Mouse (Mus musculus) 3134 (cell line): ENCODE data around the gene Rcbtb2.
"Not testable (repeated sequence)": the region's sequence is repeated elsewhere in the genome, so short reads cannot be mapped to it uniquely, and the experiment has no call there.

Experiments
- DNase-seq: peaks from one replicate; pipeline ENCODE4 v3.0.0-alpha.2; 2011; ENCODE audit warnings: low spot score; ENCODE audit not compliant: insufficient read length; ENCODE audit errors: extremely low read depth

The Rcbtb2 gene

DNA sequence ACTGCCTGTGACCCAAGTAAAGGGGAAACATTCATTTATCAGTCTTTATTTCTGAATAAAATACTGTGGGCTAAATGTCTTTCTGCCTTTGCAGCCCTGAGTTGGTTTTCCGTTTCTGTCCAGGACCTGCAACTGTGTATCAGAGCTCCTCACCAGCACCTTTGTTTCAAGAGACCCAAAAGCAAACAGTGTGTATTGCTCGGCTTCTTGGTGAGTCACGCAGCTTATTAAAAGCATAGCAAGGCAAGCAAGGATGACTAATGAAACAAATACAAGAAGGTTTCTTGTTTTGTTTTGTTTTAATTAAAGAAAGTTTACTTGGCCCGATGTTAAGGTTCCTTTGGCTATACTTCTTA is at the start of gene Rcbtb2:
Gene Rcbtb2, plus strand, starts transcription at position 115 of the 356 bp plus-strand sequence.
- no peak for DNase-seq

DNA sequence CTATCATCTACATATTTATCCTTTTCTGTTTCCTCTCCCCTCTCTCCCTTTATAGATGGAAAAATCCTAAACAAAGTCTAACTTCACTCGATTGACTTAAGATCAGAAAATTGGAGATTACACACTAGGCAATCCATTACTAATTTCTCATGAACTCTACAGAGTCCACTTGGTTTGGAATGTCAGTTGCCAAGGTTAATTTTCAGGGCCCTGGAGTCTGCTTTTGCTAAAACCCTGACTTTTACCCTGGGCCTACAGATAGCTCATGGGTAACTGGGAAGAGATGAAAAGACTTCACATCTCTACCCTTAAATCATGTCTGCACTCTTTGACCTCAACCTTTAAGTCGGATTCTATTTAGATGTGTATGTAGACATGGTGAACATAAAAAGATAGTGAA is 39.3 kb upstream of the Rcbtb2 start:
- DNase-seq: no peak

DNA sequence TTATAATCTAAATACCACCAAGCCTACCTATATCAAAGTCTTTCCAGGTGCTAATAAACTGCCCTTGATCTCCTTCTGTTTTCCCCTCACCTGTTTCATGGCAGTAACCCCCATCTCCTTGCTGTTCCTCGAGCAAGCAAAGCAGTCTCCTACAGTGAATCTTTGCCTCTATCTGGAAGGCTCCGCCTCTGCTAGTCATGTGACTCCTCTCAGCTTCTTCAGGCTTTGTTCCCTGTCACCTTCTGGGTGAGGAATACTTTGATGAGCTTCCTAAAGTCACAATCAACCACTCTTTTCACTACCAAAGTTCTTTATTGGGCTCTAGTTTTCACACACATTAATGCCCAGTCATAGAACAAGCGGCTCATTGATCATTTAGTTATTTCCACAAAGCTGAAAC is 36.4 kb upstream of the Rcbtb2 start:
- no peak for DNase-seq

DNA sequence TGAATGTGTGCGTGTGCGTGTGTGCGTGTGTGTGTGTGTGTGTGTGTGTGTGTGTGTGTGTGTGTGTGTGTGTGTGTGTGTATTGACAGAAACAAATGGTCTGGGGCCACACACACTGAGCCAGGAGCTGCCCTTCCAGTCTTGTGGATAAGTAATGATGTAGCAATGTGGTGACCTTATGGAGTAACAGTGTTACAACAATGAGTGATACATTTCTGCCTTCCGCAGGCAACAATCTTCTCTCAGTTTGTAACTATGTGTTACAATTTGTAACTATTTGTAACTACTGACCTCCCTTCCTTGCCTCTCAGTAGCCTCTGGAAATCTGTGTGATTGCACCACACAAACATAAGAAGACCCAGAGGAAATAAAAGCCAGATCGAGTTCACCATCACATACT is 35.6 kb upstream of the Rcbtb2 start:
- DNase-seq: no peak

DNA sequence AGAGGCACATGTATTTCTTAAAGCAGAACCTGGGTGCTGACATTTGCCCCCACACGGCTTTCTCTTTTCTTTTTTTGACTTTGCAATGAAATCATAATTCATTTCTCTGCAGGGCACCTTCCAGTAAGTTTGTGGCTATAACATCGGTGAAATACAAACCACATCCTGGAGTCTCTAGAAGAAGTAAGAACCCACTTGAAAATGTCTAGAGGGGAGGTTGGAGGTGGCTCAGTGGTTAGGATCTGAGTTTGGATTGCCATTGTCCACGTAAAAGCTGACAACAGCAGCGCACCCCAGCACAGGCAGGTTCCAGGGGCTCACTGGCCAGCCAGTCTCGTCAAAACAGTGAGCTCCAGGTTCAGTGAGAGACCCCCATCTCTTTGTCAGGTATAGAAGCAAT is 35.1 kb upstream of the Rcbtb2 start:
- DNase-seq: no peak

DNA sequence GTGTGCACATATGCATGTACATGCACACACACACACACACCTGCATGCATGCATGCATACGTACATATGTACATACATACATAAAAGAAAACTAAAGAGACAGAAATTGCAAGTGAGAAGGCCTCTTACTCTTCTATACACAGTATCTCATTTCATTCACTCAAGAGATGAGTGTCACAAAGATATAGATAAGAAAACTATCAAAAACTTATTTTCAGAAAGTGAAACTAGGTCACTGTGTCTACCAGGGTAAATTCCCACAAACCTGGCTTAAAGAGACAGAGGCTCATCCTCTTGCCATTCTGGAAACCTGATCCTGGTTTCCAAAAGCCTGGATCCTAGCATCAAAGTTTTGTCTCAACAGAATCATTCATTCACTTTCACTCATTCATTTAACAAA is 34.6 kb upstream of the Rcbtb2 start:
- DNase-seq: no peak

DNA sequence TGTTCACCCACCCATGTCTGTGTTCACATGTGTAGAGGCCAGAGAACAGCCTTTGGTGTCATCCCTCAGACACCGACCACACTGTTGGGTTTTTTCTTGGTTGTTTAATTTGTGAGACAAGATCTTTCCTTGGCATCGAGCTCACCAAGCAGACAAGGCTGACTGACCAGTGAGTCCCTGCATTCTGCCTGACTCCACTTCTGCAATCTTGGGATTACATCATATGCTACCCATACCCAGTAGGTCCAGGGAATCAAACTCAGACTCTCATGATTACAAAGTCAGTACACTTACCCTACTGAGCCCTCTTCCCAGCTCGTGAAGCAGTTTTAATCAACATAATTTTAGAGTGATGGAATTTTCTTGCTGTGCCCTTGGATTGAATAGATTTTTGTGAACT is 30.0 kb upstream of the Rcbtb2 start:
- DNase-seq: no peak

DNA sequence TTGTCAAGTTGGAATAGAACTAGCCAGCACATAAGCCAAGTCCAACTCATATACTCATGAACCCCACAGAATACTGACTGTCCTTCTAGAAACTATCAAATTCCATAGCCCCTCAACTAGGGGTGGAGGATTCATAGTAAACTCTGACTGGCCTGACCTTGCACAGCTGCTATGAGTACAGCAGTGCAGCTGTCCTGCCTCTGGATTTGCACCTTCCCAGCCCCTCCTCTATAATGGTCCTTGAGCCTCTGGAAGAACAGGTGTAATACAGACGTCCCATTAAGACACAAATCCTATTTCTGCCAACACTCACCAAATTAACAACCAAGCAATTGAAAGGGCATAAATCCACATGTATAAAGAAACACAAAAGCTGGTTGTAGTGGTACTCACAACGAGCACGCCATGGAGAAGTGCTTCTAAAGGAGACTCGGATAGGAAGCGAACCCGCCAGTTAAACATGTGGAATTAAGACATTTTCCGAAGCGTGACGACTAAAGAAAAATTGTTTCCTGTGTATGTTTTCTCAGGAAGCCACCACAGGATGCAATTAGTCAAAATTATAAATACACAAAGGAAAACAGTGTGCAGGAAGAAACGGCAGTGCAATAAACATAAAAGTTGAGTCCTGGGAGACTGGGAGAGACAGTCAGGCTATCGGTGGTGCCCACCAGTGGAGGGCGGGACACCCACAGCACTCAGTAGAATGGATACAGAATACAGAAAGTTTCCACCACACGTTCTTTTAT is 27.9 kb upstream of the Rcbtb2 start:
- DNase-seq: no peak

DNA sequence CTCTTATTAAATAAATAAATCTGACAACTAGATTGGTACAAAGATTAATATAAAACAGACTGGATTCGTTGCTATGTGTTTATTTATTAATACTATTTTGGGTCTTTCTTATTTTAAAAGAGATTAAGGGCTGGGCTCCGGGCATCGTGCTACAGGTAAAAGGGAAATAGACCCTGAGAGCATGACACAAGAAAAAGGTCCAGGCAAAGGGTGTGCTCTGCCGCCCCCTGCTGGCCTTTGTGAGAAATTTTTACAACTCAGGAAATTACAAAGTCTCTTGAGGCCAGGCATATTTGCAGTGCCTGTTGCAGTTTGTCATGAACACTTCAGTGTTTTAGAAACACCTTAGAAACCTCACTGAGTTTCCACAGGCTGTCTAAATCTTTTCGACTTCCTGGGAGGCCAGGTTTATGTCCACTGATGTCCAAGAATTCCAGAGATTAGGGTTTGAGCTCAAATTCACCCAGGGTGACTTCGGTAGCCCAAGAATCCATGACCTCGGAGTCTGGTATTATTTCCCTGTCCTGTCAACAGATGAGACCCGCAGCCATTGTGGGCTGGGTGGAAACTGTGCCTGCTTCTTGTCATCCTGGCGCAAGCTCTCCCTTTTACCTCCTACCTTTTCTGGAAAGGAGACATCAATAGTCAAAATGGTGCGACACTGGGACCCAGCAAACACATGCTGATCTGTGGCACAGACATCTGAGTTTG is 24.0 kb upstream of the Rcbtb2 start:
- no peak for DNase-seq

DNA sequence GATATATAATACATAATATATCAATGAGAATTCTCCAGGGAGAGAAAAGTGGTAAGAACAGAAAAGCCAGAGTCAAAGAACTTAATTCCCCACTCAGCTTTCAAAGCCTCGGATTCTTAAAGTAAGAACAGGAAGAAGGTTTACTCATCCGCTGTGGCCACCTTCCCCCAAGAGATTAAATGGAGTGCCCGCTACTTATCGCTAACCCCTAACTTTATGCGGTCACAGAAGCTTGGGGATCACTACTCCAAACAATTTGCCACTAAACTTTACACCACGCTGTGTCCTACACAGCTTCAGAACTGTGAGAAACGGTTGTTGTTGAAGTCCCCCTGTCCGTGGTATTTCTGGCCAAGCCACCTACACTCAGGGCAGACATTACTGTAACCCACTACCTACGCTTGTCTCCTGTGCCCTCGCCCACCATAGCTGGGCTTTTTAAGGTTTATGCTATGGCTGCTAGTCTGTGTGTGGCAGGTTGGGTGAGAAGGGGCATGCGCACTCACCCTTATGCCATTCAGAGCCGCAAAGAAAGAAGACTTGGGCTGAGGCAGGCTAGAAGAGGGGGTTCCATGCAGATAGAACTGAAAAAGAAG is 20.5 kb upstream of the Rcbtb2 start:
- DNase-seq: no peak

DNA sequence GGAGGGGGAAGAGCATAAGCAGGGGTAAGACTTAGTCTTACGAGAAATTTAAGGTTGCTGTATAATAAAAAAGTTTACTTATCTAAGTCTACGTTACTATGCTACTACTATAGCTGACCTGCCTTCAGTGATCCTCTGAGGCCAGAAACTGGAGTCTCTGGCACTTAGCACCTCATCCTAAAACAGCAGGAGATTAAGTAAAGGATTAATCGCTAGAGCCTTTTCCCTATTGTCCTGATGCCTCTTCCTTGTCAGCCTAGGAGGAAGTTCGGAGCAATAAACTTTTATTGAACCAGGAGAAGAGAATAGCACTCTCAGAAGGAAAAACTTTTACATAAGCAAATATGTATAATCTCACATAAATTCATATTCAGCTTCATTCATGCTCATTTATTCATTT is 19.9 kb upstream of the Rcbtb2 start:
- DNase-seq: not testable (repeated sequence)

DNA sequence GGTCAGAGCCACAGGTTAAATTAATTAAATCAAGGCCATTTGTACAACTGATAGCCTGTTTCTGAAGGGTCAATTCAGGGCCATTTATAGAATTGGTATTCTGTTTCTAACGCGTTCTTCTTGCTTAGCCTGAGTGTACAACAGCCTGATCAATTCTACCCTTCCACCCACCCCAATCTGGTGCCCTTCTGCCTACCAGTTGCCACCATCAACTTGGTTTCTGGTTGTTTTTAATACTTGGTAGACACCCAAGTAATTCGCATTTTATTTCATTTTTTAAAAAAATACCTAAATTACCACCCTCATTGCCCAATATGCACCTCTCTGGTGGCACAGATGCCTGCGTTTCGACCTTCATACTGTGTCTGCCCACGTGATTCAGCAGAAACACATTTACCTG is 17.9 kb upstream of the Rcbtb2 start:
- DNase-seq: no peak

DNA sequence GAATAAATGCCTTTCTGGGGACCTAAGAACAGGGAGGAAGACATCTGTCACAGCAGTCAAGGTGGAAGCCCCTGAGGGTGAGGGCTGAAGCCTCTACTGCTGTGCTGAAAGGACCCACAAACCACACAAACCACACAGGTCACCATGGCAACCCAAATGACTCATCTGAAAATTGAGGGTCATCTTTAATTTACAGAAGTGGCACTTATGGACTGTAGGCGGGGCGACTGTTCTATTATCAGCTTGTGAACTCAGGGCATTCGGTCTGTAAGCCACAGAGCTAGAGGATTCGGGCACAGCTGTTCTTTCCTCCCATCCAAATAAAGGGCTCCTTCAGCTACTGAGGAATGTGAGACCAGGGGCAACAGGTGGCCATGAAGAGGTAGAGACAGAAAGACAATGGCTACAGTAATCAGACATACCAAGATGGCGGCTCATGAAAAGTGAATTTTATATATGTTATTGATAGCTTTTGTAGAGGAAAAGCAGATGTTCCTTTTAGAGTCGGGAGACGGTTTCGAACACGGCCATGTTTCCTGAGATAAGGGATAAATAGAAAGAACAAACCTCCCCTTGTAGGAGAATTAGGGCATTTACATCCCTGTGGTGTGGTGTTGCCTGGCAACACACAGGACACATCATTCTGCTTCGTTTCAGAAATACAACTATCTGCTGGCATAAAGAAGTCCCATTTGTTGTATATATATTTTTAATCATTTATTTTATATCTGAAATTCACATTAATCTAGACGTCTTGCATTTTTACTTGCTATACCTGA is 17.2 kb upstream of the Rcbtb2 start:
- no peak for DNase-seq

DNA sequence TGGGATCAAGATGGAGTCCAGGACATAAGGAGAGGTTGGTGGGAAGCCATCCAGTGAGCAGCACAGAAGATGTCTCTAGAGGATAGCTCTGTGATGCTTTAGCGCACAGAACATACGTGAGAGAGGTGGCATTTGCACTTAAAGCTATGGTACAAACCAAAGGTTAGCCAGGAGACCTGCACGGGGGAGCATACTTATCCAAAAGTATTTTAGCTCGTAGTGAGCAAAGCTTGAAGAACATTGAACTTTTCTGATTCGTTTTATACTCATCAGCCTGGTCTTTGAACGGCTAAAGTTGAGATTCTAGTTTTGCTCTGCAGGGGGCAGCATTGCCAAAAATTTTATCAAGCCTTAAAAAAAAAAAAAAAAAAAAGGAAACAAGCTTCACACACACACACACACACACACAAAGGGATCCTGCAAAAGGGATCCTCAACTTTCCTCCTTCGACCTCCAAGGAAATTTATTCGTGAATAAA is 16.6 kb upstream of the Rcbtb2 start:
- DNase-seq: no peak

DNA sequence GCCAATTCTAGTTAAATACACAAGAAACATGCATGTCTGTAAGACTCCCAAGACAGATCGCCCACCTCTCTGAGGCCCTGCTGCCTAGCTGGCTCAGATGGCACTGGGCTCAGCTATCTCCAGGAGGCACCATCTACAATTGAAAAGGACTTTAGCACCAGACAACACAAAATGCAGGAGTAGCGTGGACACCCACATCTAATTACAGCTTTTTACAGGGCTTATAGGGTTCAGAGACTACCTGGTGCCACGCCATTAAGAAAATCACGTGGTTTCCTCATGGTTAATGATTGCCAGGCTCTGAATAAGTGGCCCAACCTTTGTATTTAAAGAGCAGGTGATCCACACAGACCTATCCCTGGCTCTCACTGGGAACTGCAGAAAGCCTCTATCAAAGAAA is 15.9 kb upstream of the Rcbtb2 start:
- no peak for DNase-seq

DNA sequence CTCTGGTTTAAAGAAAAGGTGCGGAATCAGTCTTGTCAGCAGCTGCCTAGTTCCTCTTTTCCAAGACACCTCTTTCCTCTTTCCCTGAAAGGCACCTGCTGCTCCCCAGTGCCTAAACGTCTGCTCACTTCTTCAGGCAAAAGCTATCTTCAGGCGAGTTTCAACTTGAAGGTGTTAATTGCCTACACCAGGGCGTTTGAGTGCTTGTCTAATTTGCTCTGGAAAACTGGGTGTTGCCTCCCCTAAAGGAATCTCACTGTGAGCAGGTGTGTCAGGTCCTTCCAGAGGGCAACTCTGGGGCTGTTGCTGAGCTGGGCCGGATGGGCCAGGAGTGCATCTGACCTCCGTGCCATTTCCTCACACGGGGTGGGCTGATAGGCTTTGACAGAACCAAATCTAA is 15.5 kb upstream of the Rcbtb2 start:
- DNase-seq: no peak

DNA sequence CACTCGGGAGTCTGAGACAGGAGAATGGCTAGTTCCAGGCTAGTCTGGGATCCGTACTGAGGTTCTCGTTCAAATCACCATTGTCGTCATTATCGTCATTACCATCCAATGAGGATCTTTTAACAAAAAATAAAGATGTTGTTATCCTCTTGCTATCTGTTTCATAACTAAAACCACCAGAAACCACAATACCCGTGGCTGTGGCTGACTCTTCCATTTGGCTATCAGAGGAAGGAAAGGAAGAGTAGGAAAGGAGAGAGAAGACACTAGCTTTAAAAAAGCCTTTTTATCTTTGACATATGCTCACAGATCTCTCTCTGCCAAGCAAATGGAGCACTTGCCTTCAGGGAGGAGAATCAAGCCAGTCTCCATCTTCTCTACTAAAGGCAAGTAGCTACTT is 14.9 kb upstream of the Rcbtb2 start:
- no peak for DNase-seq

DNA sequence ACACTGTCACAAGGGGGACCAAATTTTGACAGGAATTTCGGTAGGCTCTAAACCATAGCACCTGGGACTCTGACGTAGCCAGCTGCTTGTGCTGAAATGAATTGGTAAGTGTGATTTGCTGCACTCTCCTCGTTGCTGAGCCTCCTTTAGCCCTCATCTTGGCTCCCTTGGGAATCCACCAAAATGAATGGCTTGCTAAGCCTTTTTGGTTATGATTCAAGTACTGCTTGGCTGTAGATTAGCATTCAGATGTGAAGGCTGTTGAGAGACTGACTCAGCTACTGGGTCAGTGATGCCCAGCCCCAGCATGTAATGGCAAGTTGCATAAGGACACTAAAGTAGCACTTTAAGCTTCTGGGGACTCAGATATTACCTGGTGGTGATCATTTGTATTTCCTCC is 12.2 kb upstream of the Rcbtb2 start:
- peak; percentile 38 for DNase-seq

DNA sequence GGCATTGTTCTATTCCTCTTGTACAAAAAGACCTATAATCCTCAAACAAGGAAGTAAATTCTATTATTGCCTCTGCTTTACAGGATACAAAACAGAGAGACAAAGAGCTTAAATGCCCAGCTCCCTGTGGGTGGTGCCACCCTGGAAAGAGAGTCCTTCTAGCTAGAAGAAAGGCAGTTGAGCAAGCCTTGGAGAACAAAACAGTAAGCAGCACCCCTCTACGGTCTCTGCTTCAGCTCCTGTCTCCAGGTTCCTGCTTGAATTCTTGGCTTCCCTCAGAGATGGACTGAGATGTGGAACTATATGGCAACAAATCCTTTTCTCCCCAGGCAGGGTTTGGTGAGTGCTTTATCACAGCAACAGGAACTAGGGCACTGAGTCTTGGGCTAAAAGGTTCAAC is 11.7 kb upstream of the Rcbtb2 start:
- no peak for DNase-seq

DNA sequence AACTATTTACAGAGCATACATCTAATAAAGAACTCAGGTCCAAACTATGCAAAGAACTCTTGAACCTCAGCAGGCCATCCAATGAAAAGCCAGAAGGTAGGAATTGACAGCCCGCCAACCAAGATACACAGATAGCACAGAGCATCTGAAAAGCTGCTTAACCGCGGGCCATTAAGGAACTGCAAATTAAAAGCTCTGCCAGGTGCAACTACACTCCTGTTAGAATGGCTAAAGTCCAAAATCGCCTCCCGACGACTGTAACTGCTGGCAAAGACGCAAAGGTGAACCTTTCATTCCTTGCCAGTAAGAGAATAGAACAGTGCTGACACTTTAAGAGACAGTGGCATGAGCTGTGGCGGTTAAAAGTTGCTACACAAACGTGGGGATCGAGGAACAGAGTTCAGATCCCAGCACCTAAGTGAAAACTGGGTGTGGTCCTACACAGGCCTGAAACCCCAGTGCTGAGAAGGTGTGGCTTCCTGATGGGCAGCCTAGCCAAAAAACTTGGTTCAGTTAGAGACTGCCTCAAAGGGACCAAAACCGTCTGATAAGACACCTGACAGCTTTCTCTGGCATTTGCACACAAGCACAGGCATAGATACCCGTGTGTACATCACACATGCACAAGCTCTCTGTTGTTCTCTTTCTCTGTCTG is 10.5 kb upstream of the Rcbtb2 start:
- no peak for DNase-seq

DNA sequence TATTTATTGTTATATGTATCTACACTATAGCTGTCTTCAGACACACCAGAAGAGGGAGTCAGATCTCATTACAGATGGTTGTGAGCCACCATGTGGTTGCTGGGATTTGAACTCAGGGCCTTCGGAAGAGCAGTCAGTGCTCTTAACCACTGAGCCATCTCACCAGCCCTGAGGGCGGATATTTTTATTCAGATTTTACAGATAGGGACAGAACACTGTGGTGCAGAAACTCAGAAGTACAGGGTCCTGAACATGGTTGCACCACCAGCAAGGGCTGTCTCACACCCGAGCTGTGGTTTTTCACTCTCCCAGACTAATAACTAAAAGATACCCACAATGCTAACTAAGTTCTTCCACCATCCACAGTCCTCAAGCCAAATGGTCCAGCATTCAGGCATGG is 7.9 kb upstream of the Rcbtb2 start:
- DNase-seq: not testable (repeated sequence)
